Mouse (Mus musculus) embryonic facial prominence, embryonic 13.5 days (tissue): Measurements from ENCODE around the gene Gm20767. TPM values are rescaled to one million over a fixed set of nuclear protein-coding genes. Genes with fewer than 3 reads are reported as not detected.
"Not testable (repeated sequence)": the region's sequence is repeated elsewhere in the genome, so short reads cannot be mapped to it uniquely, and the experiment has no call there.

ENCODE experiments used
- ATAC-seq: fragments of 200-750 bp; cut with Nextera tagmentation; 2 replicates; pipeline ENCODE4 v1.8.0; 2017; ENCODE audit warnings: low read depth; ENCODE audit not compliant: insufficient number of reproducible peaks, insufficient read depth, low FRiP score, low TSS enrichment
- H3K27ac ChIP-seq: fragments of 300-500 bp; sonication (generic); 2 replicates; pipeline ENCODE4 v1.5.1; 2015; ENCODE audit warnings: moderate library complexity, mild to moderate bottlenecking, inconsistent platforms
- H3K27me3 ChIP-seq: fragments of 300-500 bp; sonication (generic); 2 replicates; pipeline ENCODE4 v1.6.1; 2015; ENCODE audit warnings: mild to moderate bottlenecking, inconsistent platforms
- H3K36me3 ChIP-seq: fragments of 300-500 bp; sonication (generic); 2 replicates; pipeline ENCODE4 v1.6.1; 2015; ENCODE audit warnings: mild to moderate bottlenecking, inconsistent platforms
- H3K4me1 ChIP-seq: fragments of 300-500 bp; sonication (generic); 2 replicates; pipeline ENCODE4 v1.6.1; 2015; ENCODE audit warnings: inconsistent platforms
- H3K4me2 ChIP-seq: fragments of 300-500 bp; sonication (generic); 2 replicates; pipeline ENCODE4 v1.6.1; 2015; ENCODE audit warnings: moderate library complexity, mild to moderate bottlenecking, inconsistent platforms
- H3K4me3 ChIP-seq: fragments of 300-500 bp; sonication (generic); 2 replicates; pipeline ENCODE4 v1.5.1; 2015; ENCODE audit warnings: mild to moderate bottlenecking, inconsistent platforms
- H3K9ac ChIP-seq: fragments of 300-500 bp; sonication (generic); 2 replicates; pipeline ENCODE4 v1.6.1; 2015; ENCODE audit warnings: mild to moderate bottlenecking, inconsistent platforms
- H3K9me3 ChIP-seq: fragments of 300-500 bp; sonication (generic); 2 replicates; pipeline ENCODE4 v1.6.1; 2016; ENCODE audit warnings: inconsistent platforms
- WGBS: fragments of 180-500 bp; shearing (Covaris S2); methylation state at CpG from one replicate; pipeline ENCODE4 v1.1.7; 2015; ENCODE audit warnings: mixed read lengths; 5-methylcytosine and 5-hydroxymethylcytosine counted together
- polyA plus RNA-seq: library from polyadenylated mRNA; unstranded; fragments of >200 nt; fragmentation: Nextera tagmentation; extraction: Ambion mirVana; gene quantifications from 2 replicates; pipeline ENCODE4 v1.2.1, GENCODE M21; 2015

The Gm20767 gene
- polyA plus RNA-seq, 1 experiment from 2014 or later = not detected

DNA sequence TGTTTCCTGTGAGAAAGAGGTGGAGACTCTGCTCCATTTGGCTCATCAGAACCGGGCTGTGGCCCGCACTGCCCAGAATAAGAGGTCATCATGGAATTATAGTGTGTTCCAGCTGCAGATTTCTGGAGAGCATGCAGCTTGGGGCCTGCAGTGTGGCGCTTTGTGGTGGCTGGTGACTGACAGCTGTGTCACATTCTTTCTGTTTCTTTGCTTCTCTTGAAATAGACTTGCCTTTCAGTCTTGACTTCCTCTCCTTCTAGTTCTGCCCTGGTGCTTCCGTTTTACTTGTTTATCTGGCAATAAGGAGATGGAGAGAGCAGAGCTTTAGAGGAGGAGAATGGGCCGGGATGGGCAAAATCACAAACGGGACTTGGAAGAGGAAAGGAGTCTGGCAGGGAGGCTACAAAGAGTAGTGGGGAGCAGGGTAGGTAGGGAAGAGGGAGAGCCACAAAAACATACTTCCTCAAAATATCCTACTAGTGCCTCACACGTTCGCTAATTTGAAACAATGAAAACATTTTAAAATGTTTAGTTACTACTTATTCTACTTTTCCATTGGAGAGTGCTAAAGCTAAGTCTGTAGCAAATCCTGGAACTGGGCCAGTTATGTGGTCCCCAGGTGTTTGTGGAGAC lies 56.3 kb downstream of the Gm20767 start:
- H3K9me3 ChIP-seq, H3K4me3 ChIP-seq, H3K27me3 ChIP-seq, ATAC-seq, H3K4me2 ChIP-seq, H3K4me1 ChIP-seq, H3K27ac ChIP-seq, H3K36me3 ChIP-seq, H3K9ac ChIP-seq: not testable (repeated sequence)
- WGBS = 84% methylated on average over 7 of the region's 8 CpGs

Other genes with a start within 250 kb of the Gm20767 start
- gene Tcstv1, start 245.5 kb upstream of the Gm20767 start, polyA plus RNA-seq = not detected in 2 replicates
- gene Gm21761, start 211.0 kb upstream of the Gm20767 start, polyA plus RNA-seq = not detected in 2 replicates
- gene B020031M17Rik, start 189.4 kb upstream of the Gm20767 start, polyA plus RNA-seq = not detected in 2 replicates
- gene Gm36079, start 113.2 kb upstream of the Gm20767 start, polyA plus RNA-seq = not detected in 2 replicates
- not detected in 2 replicates for gene Gm21188, start 88.1 kb upstream of the Gm20767 start, polyA plus RNA-seq
- gene Gm21818, start 32.2 kb downstream of the Gm20767 start, polyA plus RNA-seq = not detected in 2 replicates
- gene Gm21762, start 75.7 kb downstream of the Gm20767 start, polyA plus RNA-seq = not detected in 2 replicates
- gene Gm21731, start 98.9 kb downstream of the Gm20767 start, polyA plus RNA-seq = not detected in 2 replicates
- not detected in 2 replicates for gene AF067061, start 122.9 kb downstream of the Gm20767 start, polyA plus RNA-seq
- 0.42 TPM in 1 of 2 replicates, not detected in the other for gene BC147527, start 160.1 kb downstream of the Gm20767 start, polyA plus RNA-seq
- gene Tcstv3, start 176.6 kb downstream of the Gm20767 start, polyA plus RNA-seq = not detected in 2 replicates